Mouse (Mus musculus) stomach, postnatal 0 days (tissue): ENCODE results near the gene Syt1. TPM values are rescaled to one million over a fixed set of nuclear protein-coding genes. Genes with fewer than 3 reads are reported as not detected.
A peak's percentile ranks its signal among the peaks of the same experiment; 100 is the strongest.

Experiments used
- ATAC-seq: fragments of 200-750 bp; cut with Nextera tagmentation; 2 replicates; pipeline ENCODE4 v1.8.0; 2017; ENCODE audit not compliant: low FRiP score, low TSS enrichment
- DNase-seq: peaks from one replicate; pipeline ENCODE4 v3.0.0-alpha.2; 2016; ENCODE audit warnings: low spot score
- H3K27ac ChIP-seq: fragments of 300-500 bp; sonication (generic); replicated peaks from 2 replicates; pipeline ENCODE4 v1.5.1; 2014; ENCODE audit warnings: mild to moderate bottlenecking, control low read depth
- H3K27me3 ChIP-seq: fragments of 300-500 bp; sonication (generic); 2 replicates; pipeline ENCODE4 v1.6.1; 2014; ENCODE audit warnings: low read length; ENCODE audit not compliant: control insufficient read depth, insufficient read depth
- H3K36me3 ChIP-seq: fragments of 300-500 bp; sonication (generic); 2 replicates; pipeline ENCODE4 v1.6.1; 2014; ENCODE audit warnings: low read length, mixed read lengths; ENCODE audit not compliant: control insufficient read depth, insufficient read depth
- H3K4me1 ChIP-seq: fragments of 300-500 bp; sonication (generic); replicated peaks from 2 replicates; pipeline ENCODE4 v1.6.1; 2014; ENCODE audit warnings: antibody characterized with exemption; ENCODE audit not compliant: control insufficient read depth, insufficient read depth
- H3K4me2 ChIP-seq: fragments of 300-500 bp; sonication (generic); replicated peaks from 2 replicates; pipeline ENCODE4 v1.6.1; 2014; ENCODE audit warnings: low read depth, mild to moderate bottlenecking, control low read depth, moderate library complexity
- H3K4me3 ChIP-seq: fragments of 300-500 bp; sonication (generic); 2 replicates; pipeline ENCODE4 v1.5.1; 2014; ENCODE audit warnings: low read depth, low read length, control low read depth
- H3K9ac ChIP-seq: fragments of 300-500 bp; sonication (generic); 2 replicates; pipeline ENCODE4 v1.6.1; 2014; ENCODE audit warnings: mild to moderate bottlenecking, low read length, control low read depth, mixed read lengths
- H3K9me3 ChIP-seq: fragments of 300-500 bp; sonication (generic); 2 replicates; pipeline ENCODE4 v1.6.1; 2016; ENCODE audit warnings: low read length; ENCODE audit not compliant: control insufficient read depth
- CTCF ChIP-seq: IDR thresholded peaks from 2 replicates; pipeline ENCODE4 v1.5.1; 2016; ENCODE audit warnings: antibody characterized with exemption, low read depth, mild to moderate bottlenecking, moderate library complexity
- EP300 ChIP-seq: optimal IDR thresholded peaks from 2 replicates; pipeline ENCODE3; 2016; ENCODE audit warnings: antibody characterized with exemption
- WGBS: fragments of 180-500 bp; shearing (Covaris S2); extraction: QIAGEN DNeasy Blood & Tissue Kit; methylation state at CpG from one replicate; pipeline ENCODE4 v1.1.7; 2014; 5-methylcytosine and 5-hydroxymethylcytosine counted together
- polyA plus RNA-seq: library from polyadenylated mRNA; unstranded; fragments of >200 nt; fragmentation: Nextera tagmentation; extraction: Ambion mirVana; gene quantifications from 2 replicates; pipeline ENCODE4 v1.2.1, GENCODE M21; 2015

Syt1 gene
- polyA plus RNA-seq, 1 experiment from 2014 or later = 3.5 TPM

DNA sequence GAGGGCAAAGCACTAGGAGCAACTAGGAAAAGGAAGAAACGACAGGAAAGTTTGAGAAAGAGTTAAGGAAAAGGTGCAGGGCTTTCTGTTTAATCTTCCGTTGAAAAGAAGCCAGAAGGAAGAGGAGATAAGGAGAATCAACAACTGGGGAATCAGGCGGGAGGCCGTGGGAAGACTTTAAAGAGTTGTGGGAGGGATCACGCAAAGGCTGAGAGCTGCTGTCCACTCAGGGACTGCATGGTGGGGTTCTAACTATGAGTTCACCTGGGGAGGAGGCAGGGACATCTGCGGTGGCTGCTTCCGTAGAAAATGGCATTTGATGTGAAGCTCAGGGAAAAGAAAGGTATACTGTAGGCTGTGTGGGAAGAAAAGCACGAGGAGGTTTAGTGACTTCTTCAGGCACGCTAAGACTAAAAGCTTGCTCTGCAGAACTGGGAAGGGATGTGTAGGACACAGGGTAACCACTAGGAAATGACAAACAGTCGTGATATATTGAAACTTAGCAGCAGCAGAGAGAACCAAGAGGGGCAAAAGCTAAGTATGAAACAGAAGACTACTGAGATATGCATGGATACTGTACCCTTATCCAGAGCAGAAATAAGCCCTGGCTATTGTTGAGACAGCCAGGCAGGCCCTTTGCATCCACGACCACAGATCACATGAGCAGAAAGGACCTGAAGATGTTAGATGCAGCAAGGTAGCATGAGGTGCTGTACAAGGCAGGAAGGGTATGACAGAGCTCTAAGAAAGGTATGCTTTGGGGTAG lies 414.4 kb downstream of the Syt1 start:
- Histone ChIP-seq H3K4me1 (0 out of 2 replicates have a peak, but pooled peaks cover 2% of the 10 kb centered on the region), H3K9me3 (no peaks in the 10 kb centered on the region), H3K36me3 (no peaks in the 10 kb centered on the region), H3K4me3 (no peak overlapping the region), H3K9ac (no peak overlapping the region), H3K27ac (no peak overlapping the region), H3K27me3 (no peaks in the 10 kb centered on the region), H3K4me2 (no peak overlapping the region)
- TF ChIP-seq EP300 (no peak), CTCF (no peak)
- ATAC-seq (no peak), DNase-seq (peak; percentile 24)
- 24% methylated on average over 11 of the region's 11 CpGs for WGBS

DNA sequence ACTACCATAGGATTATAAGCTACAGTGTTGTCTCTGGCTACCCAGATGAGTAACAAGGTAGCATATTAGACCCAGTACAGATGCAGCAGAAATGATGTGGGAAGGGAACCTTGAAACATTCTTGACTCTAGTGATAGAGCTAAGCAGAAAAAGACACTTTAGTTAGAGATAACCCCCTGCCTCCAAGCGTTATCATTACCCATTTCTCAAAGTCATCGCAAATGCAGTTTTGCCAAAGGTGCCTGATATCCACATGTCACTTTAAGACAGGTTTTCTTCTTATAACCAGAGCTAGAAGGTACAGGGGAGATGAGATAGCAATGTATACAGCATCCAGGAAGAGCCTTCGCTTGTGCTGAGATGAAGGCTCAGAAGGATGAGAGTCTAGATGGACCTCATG lies 421.4 kb downstream of the Syt1 start:
- Histone ChIP-seq H3K9me3 (no peaks in the 10 kb centered on the region), H3K4me3 (no peak overlapping the region), H3K27me3 (no peaks in the 10 kb centered on the region), H3K4me2 (no peak overlapping the region), H3K27ac (no peak overlapping the region), H3K4me1 (no peaks in the 10 kb centered on the region), H3K36me3 (no peaks in the 10 kb centered on the region), H3K9ac (no peak overlapping the region)
- DNase-seq (no peak), ATAC-seq (no peak)
- 68% methylated on average over 3 of the region's 3 CpGs for WGBS
- TF ChIP-seq CTCF (no peak), EP300 (no peak)

DNA sequence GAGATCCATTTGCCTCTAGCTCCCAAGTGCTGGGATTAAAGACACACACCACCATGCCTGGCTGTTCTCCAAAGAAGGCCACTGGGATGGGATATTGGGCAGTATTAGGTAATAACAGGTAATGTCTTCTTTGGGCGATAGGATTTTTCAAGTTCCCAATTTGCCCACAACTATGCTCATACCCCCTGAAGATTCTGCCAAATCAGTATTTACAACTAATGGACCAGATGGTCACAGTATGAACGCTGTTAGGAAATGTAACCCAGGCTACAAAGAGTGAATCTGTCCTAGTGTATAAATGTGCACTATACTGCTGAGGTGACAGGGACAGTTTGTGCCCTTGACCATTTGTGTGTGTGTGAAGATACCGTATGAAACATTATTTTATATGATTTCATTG lies 421.9 kb downstream of the Syt1 start:
- WGBS = 92% methylated on average over 3 of the region's 3 CpGs
- DNase-seq = no peak
- Histone ChIP-seq H3K4me3 (no peak overlapping the region), H3K4me1 (no peaks in the 10 kb centered on the region), H3K9ac (no peak overlapping the region), H3K27ac (no peak overlapping the region), H3K9me3 (no peaks in the 10 kb centered on the region), H3K27me3 (no peaks in the 10 kb centered on the region), H3K36me3 (no peaks in the 10 kb centered on the region), H3K4me2 (no peak overlapping the region)
- TF ChIP-seq EP300 (no peak), CTCF (no peak)
- ATAC-seq = no peak

DNA sequence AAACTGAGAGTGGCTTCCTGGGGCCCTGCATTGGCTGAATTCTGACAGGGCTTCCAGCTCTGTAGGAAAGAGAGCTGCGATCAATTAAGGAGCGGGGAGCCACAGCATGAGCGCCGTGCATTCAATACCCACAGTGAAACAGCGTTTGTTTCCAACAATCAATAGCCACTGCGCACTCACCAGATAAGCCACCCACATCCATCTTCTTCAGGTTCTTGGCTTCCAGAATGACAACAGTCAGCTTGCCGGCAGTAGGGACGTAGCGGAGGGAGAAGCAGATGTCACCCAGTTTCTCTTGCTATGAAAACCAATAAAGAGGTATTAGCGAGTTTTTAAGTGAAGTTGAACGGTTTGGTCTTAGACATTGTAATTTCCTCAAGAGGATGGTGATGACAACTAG lies 427.1 kb downstream of the Syt1 start:
- H3K27me3 ChIP-seq = no peaks in the 10 kb centered on the region
- WGBS = 45% methylated on average over 11 of the region's 11 CpGs
- no peak overlapping the region for H3K4me2 ChIP-seq
- no peaks in the 10 kb centered on the region for H3K36me3 ChIP-seq
- no peak overlapping the region for H3K27ac ChIP-seq
- H3K9me3 ChIP-seq = no peaks in the 10 kb centered on the region
- no peak for DNase-seq
- no peak overlapping the region for H3K9ac ChIP-seq
- H3K4me1 ChIP-seq = no peaks in the 10 kb centered on the region
- no peak for ATAC-seq
- TF ChIP-seq EP300 = no peak
- no peak for TF ChIP-seq CTCF
- H3K4me3 ChIP-seq = no peak overlapping the region

DNA sequence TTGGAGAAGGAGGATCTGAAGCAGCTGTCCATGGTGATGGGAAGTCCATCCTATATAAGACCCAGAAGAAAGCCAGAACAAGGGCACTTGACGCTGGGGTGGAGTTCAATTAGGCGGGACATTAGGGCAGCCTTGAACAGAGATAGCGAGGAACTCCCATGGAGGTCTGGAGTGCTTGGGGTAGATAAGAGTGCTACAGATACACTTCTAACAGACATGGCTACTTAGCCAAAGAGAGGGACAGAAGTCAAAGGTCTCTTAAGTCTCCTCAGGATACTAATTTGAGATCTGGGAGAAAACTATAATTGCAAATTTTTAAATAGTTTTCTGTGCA lies 428.4 kb downstream of the Syt1 start:
- ATAC-seq = peak; percentile 18; the same call in 1 of the 2 replicates
- no peak overlapping the region for H3K9ac ChIP-seq

More for the DNA sequence above, 428.4 kb downstream of the Syt1 start:
- Histone ChIP-seq H3K4me2 (no peak overlapping the region), H3K36me3 (no peaks in the 10 kb centered on the region), H3K27me3 (no peaks in the 10 kb centered on the region), H3K4me3 (no peak overlapping the region), H3K9me3 (no peaks in the 10 kb centered on the region), H3K27ac (no peak overlapping the region; the same call in 1 of the 2 replicates), H3K4me1 (no peaks in the 10 kb centered on the region)
- DNase-seq = no peak
- TF ChIP-seq EP300 (no peak), CTCF (no peak)
- 79% methylated on average over 3 of the region's 3 CpGs for WGBS
